Mouse (Mus musculus) layer of hippocampus, adult 9-11 months (tissue): ENCODE results near the gene Ndufs5.
A peak's percentile ranks its signal among the peaks of the same experiment; 100 is the strongest.

Experiments
- DNase-seq: peaks from one replicate; pipeline ENCODE4 v3.0.0; 2022

The Ndufs5 gene

DNA sequence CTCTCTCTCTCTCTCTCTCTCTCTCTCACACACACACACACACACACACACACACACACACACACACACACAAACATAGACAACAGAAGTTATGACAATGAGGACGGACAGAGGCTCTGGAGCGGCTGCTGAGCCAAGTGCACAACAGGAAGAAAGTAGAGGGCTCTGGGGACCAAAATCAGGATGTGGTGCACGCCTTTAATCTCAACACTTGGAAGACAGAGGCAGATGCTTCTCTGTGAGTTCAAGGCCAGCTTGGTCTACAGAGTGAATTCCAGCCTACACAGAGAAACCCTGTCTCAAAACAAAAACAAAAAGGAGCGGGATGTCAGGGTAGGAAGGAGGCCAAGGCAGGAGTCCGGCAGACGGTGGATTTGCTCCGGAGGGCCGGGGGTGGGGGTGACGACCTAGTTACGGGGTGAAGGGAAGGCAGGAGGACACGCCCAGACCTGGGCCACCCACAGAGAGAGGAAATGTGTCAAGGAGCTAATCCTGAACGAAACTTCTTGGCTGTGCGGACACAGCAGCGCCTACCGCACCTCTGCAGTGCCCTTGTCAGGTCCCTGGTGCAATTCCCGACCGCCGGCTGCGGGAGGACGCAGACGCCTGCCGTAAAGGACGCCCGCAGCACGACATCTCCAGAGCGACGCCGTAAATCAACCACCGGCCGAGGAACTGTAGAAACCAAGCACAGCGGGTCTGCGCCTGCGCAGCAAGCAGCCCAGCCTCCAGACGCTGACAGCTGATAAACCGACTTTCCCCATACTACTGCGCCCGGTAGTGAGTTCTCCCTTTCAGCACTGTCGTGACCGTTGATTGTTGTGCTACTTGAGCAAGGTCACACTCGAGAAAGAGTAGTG is at the start of gene Ndufs5:
Ndufs5 (minus strand) TSS at position 629 of the 860 bp plus-strand sequence.
- DNase-seq: peak; percentile 96

DNA sequence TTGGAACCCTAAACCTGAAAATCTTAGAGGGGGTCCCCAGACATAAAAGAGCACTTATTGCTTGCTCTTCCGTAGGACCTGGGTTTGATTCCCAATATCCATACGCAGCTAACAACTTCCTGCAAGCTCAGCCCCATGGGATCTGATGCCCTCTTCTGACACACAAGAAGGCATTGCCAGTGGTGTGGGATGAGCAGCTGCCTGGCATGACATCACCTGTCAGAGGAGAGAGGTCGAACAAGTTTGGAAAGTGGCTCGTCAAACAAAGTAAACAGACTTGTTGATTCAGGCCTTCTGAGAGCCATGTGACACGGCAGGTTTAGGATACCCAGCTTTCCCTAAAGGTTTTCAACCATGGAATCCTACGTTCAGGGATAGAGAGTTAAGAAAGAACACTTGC is 47.1 kb upstream of the Ndufs5 start:
- no peak for DNase-seq

DNA sequence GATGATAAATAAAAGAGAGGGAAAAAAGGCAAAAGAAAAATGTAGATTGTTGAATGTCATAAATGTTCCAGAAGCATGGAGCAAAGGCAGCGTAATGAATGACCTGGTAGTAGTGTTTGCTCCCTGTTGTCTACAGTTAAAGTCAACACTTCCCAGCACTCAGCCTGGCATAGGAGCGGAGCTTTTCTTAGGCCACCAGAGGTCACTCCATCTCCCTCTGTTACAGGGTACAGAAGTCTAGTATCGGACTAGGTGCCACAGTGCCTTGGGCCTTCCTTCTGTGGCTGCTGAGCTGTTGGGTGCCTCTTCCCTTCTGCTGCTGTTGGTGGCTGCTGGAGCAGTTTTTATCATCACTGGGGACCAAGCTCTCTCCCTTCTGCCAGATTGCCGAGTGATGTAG is 40.3 kb upstream of the Ndufs5 start:
- no peak for DNase-seq

DNA sequence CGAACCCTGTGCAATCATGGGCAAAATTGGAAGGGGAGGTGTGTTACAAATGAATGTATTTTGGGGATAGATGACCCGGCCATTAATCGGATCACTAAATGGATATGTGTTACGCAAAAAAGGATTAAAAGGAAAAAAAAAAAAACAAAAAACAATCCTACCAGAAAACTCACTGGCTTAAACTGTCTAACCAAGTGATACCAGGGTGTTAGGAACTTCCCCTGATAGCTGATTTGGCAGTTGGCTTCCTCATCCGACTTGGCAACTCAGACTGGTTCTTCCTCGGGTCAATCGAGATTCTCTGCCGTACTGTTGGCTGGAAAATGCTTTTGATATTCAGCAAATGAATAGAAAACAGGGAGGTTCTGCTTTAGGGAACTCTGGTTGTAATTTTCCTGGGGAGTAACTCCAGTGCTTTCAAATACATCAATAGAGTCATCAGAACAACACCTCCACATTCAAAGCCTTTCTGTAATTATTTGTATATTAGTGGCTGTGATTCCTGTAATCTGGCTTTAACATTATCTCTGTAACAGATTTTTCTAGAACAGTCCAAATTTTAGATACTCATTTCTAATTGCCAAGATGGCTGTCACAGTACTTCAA is 32.8 kb upstream of the Ndufs5 start:
- DNase-seq: peak; percentile 51

DNA sequence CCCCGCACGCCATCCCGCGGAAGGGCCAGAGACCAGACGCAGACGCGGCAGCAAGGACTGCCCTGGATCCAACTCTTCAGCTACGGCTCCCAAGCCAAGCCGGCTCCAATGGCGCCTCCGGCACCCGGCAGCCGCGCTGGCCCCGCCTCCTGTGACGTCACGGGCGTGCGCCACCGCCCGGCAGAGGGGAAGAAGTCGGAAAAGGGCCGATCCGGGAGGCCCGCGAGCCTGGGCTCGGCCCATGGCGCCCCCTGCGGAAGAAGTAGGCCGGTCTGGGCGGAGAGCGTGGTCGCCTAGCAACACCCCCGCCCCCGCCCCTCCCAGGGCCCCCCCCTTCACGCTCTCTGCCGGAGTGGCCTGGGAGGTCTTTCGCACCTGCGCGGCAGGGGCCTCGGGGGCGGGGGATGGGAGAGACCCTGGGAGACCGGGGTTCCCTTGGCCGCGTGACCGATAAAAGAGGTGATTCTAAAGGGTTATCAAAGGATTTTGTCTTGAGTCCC is 32.2 kb upstream of the Ndufs5 start, which contains the start of gene Akirin1:
Akirin1 (minus strand) TSS at position 194 of the 500 bp plus-strand sequence.
- peak; percentile 97 for DNase-seq

DNA sequence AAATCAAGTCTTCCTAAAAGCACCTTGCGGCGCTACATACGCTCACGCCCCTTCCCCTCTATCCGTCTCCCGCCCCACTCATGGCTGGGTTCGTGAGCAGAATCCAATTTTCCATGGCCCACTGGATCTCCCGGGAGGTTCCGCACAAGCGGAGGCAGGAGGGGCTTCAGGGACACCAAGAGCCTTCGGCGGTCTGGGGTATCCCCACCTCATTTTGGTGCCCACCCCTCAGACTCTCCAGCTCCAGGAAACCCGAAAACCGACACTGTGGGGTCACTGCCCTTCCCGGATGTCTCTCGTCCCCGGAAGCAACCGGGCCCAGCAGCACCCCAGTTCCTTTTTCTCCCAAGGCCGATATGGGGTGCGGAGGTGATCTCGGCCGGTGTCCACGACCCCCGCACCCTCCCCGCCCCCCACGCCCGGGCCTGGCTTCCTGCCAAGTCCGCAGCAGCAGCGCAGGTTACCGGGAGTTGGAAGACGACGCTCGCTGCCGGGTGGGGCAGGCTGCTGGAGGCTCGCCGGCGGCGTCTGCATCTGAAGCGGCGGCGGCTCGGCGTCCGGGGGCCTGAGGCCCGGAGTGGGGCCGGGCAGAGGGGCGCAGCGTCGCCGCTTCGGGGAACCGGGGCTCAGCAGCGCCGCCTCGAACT is 31.6 kb upstream of the Ndufs5 start:
- peak; percentile 22 for DNase-seq

DNA sequence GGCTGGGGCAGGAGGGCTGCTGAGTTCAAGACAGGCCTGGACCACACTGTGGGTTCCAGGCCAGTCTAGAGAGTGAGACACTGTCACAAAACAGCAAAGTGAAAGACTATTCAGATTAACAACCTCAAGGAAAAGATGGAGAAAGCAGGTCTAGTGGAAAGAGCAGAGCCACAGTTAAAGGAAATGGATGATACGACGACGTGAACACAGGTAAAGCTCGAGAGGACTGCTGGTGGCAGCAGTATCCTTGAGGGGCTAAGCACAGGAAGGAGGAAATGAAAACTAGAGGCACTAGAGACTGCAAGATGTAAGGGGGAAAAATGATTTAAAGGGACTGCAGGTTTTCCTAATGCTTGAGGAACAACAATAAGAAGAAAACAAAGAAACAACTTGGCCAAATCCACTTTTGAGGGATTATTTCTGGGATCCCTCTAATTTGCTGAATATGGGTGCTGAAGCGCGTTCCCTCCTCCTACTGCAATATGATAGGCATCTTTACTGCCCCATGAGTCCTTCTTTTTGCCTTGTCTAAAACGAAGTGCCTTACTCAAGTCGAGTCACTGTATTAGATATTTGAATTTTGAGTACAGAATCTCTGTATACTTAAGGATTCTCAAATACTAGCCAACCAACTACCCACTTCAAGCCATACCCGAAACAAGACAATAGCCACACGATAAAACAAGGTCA is 30.9 kb upstream of the Ndufs5 start:
- DNase-seq: no peak

DNA sequence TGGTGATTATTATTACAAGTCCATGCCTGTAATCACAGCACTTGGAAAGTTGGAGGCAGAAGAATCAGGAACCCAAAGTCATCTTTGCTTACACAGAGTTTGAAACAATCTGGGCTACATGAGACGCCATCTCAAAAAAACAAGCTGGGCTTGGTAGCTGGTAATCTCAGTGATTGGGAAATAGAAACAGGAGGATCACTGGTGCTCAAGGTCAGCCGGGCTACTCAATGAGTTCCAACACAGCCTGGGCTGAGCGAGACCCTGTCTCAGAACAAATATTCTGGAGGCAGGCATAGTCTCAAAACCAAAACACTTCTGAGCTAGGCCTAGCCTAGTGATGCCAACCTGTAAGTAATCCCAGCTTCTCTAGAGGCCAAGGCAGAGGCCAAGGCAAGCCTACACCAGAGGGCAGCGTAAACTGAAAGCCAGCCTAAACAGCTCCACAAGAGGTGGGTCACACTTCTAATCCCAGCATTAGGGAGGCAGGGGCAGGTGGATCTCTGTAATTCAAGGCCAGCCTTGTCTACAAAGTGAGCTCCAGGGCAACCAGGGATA is 27.3 kb upstream of the Ndufs5 start:
- DNase-seq: no peak

DNA sequence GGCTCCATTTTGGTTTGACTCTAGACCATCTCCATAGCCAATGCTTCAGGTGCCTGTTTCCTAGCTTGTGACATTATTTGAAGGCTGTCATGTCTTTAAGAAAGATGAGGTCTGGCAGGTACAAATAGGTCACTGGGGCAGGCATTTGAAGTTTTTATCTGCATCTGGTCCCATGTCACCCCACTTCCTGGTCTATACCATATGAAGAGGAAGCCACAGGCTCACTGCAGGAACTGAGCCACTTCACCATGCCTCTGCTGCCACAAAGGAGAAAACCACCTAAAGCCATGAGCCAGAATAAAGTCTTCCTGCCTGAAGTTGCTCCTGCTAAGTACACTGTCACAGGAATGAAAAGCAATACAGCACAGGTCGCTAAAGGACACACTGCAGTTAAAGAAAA is 24.9 kb upstream of the Ndufs5 start:
- no peak for DNase-seq

DNA sequence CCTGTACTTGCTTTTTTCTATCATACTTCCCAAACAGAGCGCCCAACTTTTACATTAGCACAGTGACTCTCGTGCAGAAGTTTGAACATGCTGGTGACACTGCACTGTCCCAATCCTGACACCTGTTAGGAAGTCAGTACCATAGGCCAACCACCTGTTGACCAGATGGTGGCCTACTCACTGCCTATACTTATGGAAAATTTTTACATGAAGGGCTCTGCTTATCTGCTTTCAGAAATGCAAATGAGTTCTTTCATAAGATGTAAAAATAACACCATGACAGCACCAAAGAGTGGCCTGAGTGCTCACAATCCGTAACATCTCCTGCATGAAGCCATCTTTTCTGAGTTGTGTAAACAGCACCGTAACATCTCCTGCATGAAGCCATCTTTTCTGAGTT is 20.7 kb upstream of the Ndufs5 start:
- DNase-seq: no peak

DNA sequence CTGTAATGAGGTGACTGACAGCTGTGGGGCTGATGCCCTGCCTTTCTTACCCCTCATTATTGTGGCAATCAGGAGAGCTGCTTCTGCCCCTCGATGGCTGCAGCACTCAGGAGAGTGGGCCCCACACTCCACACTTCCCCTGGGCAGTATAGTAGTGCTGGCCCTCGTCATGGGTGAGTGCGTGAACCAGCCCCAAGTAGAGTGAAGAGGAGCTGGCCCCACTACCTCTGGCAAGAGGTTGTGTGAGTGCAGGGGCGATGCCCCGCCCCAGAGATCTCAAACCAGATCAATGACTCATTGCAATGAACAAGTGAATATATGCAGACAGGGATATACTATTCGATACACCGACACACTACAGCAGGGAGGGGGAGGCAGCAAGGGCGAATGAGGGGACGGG is 15.5 kb upstream of the Ndufs5 start:
- DNase-seq: no peak

DNA sequence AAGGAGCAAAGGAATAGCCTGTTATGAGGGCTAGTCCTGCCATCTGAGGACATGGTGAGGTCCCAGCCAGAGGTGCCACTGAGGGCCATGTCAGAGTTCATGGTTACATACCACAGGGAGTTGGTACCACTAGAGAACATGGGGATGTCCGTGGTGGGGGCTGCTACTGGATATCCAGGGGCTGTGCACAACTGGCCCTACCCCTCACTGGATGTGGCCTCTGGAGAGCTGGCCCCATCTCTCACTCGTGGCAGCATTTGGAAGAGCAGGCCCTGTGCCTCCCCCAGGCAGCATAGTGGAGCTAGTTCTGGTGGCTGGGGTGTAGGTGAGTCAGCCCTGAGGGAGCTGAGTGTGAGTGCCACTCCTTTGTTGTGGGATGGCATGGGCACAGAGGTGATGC is 14.9 kb upstream of the Ndufs5 start:
- DNase-seq: no peak

DNA sequence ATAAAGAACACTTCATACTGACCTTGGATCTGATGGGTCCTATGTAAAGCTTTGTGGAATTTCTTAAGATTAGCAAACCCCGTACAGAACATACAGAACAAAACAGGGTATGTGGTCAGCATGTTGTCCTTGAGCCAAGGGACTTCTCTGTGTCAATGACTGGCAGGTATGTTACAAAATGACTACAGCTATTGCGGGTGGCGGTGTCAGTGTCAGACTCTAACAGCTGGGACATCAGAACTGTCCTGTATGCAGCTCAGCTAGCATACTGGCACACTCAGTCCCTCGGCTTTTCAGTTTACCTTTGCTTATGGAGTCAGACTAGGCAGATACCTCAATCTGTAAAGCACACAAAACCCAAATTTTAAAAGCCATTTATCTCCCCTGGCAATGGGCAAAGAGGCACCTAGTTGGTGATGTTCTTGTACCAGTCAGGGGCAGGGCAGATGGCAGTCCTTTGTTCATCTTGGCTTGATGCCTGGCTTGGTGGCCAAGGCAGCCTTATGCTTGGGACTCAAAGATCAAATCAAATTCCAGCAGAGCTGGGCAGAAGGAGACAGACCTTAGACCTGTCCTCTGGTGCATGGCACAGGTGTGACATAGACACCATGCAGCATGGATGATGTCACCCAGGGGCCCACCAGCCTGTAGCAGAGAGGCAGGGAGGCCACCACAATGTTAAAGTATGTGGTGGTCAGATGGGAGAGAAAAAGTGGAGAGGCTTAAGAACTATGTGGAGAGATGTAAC is 14.3 kb upstream of the Ndufs5 start:
- peak; percentile 21 for DNase-seq

DNA sequence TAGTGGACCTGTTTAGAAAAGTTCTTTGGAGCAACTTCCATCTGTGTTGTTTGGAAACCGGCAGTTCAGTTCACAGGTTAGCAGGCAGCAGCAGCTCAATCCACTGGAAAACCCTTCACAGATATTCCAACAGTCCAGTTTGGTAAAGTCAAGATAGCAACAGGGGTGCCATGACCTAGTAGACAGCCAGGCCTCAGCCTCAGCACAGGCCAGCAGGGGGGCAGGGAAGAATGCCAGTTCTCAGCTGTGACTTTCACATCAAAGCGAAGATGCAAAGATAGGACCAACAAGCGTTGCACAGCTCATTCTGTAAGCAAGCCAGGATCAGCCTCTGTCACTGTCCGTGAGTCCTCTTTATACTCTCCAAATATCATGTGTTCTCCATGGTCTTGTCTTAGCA is 3.8 kb upstream of the Ndufs5 start:
- no peak for DNase-seq

DNA sequence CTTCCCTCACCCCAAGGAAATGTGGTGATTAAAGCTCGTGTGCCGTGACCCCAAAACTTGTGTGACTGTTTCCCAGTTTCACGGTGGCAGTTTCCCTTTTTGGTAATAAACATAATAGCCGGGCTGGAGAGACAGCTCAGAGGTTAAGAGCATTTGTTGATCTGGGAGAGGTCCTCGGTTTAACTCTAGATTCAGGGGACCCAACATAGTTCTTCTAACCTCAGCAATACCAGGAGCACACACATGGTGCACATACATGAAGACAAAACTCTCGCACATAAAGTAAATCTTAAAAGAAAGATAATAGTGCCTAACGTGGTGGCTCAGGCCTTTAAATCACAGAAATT is 405 bp upstream of the Ndufs5 start:
- no peak for DNase-seq

DNA sequence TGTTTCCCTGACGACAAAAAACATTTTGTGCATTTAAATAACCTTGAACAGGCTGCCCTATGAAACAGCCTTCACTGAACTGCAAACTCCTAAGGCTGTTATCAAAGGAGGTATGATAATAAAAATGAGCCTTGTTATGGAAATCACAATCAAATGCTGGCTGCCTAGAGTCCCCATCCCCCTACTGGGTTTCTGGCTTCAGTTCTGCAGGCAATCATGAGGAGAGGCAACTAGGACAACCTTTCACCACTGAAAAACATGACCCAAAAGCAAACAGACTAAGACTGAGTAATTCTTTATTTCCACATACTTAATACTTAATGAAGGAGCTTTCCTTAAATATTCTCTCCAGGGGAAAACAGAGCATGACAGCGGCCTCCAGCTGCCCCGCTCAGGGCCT is 5.6 kb downstream of the Ndufs5 start:
- DNase-seq: no peak

DNA sequence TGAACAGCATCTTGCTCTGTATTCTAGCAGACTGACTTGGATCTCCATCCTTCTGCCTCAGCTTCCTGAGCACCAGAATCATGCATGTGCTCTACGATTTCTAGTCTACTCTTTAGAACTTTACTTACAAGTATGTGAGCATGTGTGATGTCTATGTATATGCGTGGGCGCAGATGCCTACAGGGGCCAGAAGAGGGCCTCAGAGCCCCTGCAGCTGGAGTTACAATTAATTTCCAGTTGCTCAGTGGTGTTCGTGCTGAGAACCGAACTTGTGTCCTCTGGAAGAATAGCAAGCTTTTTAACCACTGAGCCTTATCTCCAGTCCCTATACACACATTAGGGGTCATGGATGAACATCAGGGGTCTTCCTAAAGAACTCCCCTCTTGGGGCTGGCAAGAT is 10.7 kb downstream of the Ndufs5 start:
- no peak for DNase-seq

DNA sequence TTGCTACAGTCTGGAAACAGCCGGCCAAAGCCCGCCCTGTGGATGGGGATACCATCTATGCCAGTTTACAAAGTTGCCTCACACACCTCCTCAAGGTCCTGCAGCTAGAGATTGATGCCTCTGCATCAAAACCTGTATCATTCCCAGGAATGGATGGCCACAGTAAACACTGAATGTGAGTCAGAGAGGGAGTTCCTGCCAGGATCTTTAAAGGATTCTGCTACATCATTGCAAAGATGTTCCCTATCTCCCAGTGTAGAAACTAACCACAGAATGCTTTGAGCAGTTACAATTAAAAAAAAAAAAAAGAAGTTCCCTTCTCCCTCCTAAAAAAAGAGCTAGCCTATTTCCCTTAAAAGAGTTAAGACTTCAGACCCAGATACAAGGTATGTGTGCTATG is 12.7 kb downstream of the Ndufs5 start:
- no peak for DNase-seq

DNA sequence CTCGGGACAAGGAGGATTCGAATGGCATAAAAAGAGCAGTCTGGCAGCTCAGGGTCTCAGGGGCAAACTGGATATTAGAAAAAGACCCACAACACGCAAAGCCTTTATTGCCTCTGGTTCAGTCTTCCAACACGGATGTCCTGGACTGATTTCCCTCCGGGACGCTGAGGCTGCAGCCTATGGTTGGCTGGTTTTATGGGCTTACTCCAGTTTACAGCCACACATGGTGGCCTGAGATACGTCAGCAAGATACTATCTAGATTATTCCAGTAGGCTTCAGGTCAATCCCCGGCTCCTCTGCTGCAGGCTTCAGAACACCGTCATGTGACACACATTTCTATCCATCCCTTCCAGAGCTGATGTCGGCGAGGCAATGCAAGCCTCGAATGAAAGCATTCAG is 24.6 kb downstream of the Ndufs5 start:
- no peak for DNase-seq

DNA sequence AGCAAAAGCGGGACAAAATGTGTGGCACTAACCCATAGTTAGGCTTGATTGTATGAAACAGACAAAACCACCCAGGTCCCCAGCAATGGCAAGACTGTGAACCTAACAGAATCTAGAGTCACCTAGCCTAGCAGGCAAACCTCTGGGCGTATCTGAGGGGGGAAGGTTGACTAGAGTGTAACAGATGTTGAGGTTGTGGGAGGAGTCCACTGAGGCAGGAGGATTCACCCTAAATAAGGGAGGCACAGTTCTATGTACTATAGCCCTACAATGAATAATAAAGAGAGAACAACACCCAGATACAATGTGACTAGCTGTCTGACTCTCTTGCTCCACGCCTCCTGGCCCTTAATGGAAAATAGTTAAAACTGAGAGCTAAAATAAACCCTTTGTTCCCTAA is 25.9 kb downstream of the Ndufs5 start:
- no peak for DNase-seq

DNA sequence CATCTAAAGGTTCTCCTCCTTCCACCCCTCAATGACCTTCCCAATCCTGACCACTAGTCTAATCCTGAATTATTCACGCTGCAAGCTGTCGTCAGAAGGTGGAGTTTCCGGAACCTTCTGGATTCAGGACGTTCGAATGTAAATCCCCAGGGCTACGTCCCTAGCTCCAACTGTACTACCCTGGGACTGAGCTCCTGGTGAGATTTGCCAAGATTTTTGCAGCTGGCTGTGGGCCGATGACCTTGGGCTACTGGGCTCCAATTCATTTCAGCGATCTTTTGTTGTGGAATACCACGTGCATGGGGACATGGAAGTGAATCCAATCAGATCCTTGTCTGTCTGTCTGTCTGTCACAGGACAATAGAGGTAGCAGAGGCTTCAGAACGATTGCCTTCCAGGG is 27.7 kb downstream of the Ndufs5 start:
- no peak for DNase-seq
